Mouse (Mus musculus): ENCODE results near the gene Stard7. TPM values are rescaled to one million over a fixed set of nuclear protein-coding genes. Genes with fewer than 3 reads are reported as not detected.
"Not testable (repeated sequence)": the region's sequence is repeated elsewhere in the genome, so short reads cannot be mapped to it uniquely, and the experiment has no call there.

Gene Stard7
- total RNA-seq, 2 experiments from 2014 or later: 189 to 201 TPM

- intact Hi-C loops (cut with DNase I): no loop called here
- peak in 1 of 2 experiments; percentile 32 for DNase-seq (ENCODE audit: extremely low spot score in 1 of 2, low spot score in 2 of 2)
Measured at GRCm38 (mm10) chr2:127271042-127271515, 1.1 kb downstream of the Stard7 start.

- DNase-seq (ENCODE audit: extremely low spot score in 1 of 2, low spot score in 2 of 2); intact Hi-C loops (cut with DNase I): not testable (repeated sequence)
Measured at GRCm38 (mm10) chr2:127272049-127272448, 2.0 kb downstream of the Stard7 start.

- intact Hi-C loops (cut with DNase I): no loop called here
Measured at GRCm38 (mm10) chr2:127272806-127273205, 2.8 kb downstream of the Stard7 start.

DNA sequence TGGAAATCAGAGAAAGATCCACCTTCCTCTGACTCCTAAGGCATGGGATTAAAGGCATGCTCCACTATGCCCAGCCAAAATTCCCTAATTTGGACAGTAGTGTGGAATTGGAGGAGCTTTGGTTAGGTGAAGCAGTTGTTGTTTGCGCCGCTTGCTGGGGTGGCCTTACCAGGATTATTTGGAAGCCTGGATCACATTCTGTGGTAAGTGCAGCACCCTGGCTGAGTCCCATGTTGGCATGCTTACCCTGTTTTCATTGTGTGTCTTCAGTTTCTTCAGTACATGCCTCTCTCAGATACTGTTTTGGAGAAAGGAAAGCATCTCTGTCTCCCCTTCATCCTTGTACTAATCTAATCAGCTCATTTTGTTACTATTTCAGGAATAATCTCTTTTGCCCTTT, 4.6 kb downstream of the Stard7 start:
- no peak for DNase-seq (ENCODE audit: extremely low spot score in 1 of 2, low spot score in 2 of 2)
- intact Hi-C loops (cut with DNase I): no loop called here

More at GRCm38 (mm10) chr2:127272806-127273205, 2.8 kb downstream of the Stard7 start:
- DNase-seq (ENCODE audit: extremely low spot score in 1 of 2, low spot score in 2 of 2): no peak

GRCm38 (mm10) chr2:127275551-127276320, 5.7 kb downstream of the Stard7 start:
- DNase-seq (ENCODE audit: extremely low spot score in 1 of 2, low spot score in 2 of 2): no peak
- intact Hi-C loops (cut with DNase I): no loop called here

- no peak for DNase-seq (ENCODE audit: extremely low spot score in 1 of 2, low spot score in 2 of 2)
- intact Hi-C loops (cut with DNase I): no loop called here
Measured at GRCm38 (mm10) chr2:127278162-127278561, 8.1 kb downstream of the Stard7 start.

- DNase-seq (ENCODE audit: extremely low spot score in 1 of 2, low spot score in 2 of 2): no peak
- intact Hi-C loops (cut with DNase I): no loop called here
Measured at GRCm38 (mm10) chr2:127292250-127292649, 22.2 kb downstream of the Stard7 start.

DNA sequence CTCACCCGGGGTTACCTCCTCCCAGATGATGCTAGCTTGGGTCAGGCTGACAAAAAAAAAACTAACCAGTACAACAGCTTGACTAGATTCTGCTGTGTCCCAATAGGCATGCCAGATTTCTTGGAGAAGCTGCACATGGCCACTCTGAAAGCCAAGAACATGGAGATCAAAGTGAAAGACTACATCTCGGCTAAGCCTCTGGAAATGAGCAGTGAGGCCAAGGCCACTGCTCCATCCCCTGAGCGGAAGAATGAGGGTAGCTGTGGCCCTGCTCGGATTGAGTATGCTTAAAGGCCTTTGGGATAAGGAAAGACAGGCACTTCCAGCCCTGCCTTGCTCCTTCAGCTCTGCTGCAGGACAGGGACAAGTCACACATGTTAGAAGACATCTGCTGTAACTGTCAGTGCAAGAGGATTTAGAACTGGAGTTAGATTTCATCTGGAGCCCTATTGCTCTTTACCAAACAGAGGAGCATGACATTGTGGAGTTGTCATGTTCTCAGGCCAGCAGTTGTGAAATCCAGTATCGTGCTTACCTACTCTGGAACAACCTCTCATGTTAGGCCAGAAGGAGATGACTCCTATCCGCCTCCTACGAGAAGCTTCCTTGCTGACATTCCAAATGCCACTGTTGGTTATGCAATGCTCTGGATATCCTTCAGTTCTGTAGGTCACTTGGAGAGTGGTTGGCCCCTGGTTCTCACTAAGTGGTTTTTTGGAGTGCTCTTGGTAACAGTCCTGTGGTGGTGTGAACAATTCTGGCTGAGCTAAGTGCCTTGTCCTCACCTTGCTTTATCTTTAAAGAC, 27.2 kb downstream of the Stard7 start:
- DNase-seq (ENCODE audit: extremely low spot score in 1 of 2, low spot score in 2 of 2): no peak
- intact Hi-C loops (cut with DNase I): no loop called here

DNA sequence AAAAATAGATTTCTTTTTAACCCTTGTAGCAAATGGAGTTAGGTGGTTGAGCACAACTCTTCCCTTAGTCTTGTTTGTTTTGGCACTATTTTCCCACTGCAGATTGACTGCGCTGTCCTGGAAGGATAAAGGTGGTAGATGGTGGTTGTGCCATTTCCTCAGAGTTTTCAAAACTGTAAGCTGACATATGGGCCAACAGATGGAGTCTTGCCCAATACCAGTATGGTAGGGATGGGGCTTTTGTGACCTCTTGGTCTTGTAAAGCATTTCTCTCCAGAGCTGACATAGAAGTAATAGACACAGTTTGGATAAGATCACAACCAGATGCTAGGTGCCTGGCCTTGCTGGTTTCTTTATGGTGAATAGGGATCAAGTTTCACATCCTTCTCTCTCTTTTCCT, 28.0 kb downstream of the Stard7 start:
- no peak for DNase-seq (ENCODE audit: extremely low spot score in 1 of 2, low spot score in 2 of 2)
- intact Hi-C loops (cut with DNase I): no loop called here

- DNase-seq (ENCODE audit: extremely low spot score in 1 of 2, low spot score in 2 of 2): no peak
- intact Hi-C loops (cut with DNase I): no loop called here
Measured at GRCm38 (mm10) chr2:127300701-127301100, 30.7 kb downstream of the Stard7 start.

GRCm38 (mm10) chr2:127301883-127302282, 31.9 kb downstream of the Stard7 start:
- intact Hi-C loops (cut with DNase I): no loop called here
- DNase-seq (ENCODE audit: extremely low spot score in 1 of 2, low spot score in 2 of 2): no peak

DNA sequence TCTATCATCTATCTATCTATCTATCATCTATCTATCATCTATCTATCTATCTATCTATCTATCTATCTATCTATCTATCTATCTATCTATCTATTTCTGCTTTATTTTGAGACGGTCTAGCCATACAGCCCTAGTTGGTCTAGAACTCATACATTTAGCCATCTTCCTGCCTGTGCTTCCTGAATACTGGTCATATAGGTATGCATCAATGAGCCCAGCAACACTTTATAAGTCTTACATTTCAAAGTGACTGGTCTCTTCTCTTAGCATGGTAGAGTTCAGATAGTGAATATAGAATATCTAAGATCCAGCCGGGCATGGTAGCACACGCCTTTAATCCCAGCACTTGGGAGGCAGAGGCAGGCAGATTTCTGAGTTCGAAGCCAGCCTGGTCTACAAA, 34.2 kb downstream of the Stard7 start:
- intact Hi-C loops (cut with DNase I); DNase-seq (ENCODE audit: extremely low spot score in 1 of 2, low spot score in 2 of 2): not testable (repeated sequence)

DNA sequence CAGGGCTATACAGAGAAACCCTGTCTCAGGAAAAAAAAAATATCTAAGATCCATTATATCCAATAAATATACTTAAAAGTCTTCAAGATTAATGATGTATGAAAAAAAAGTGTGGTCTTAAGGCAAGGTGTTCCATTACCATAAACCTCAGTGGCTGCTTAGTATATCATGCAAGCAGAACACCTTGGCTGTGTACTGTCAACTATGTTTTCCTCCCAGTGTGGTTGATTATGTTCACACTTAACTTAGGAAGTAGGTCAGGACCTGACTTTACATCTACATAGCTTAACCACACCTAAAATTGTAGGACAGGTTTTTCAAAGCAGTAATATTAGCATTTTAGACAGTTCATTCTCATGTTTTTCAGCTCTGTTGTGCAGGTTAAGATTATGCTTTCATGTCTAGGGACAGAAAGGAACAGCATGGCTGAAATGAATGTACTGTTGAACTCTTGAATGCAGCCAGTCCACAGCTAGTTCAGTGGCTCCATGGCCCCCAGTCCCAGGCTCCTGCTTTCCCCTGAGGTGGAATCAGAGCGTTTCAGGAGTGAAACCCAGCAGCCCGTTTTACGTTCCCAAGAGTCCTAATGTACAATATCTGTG, 34.7 kb downstream of the Stard7 start:
- intact Hi-C loops (cut with DNase I): loop anchor here (5.0 kb wide), 1 partner anchor 38 kb away; no protein-coding TSS in a partner anchor
- DNase-seq (ENCODE audit: extremely low spot score in 1 of 2, low spot score in 2 of 2): no peak

- no peak for DNase-seq (ENCODE audit: extremely low spot score in 1 of 2, low spot score in 2 of 2)
- intact Hi-C loops (cut with DNase I): loop anchor here (5.0 kb wide), 1 partner anchor 36 kb away; no protein-coding TSS in a partner anchor
Measured at GRCm38 (mm10) chr2:127306123-127306522, 36.1 kb downstream of the Stard7 start.

- no peak for DNase-seq (ENCODE audit: extremely low spot score in 1 of 2, low spot score in 2 of 2)
- intact Hi-C loops (cut with DNase I): loop anchor here (5.0 kb wide), 1 partner anchor 35 kb away; no protein-coding TSS in a partner anchor
Measured at GRCm38 (mm10) chr2:127307179-127307578, 37.2 kb downstream of the Stard7 start.

- intact Hi-C loops (cut with DNase I): loop anchor here (5.0 kb wide), 1 partner anchor 34 kb away; no protein-coding TSS in a partner anchor
Measured at GRCm38 (mm10) chr2:127308660-127309059, 38.6 kb downstream of the Stard7 start.

DNA sequence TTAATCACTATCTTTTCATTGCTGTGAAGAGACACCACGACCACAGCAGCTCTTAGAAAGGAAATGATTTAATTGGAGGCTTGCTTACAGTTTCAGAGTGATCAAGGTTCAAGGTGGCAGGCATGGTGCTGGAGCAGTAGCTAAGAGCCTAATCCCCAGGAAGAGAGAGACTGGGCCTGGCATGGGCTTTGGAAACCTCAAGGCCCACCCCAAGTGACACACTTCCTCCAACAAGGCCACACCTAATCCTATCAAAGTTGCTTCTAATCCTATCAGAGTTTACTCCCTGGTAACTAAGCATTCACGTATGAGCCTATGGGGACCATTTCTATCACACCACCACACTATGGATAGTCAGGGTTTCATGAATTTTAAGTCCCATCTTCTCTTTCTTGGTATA, 40.2 kb downstream of the Stard7 start:
- DNase-seq (ENCODE audit: extremely low spot score in 1 of 2, low spot score in 2 of 2): no peak
- intact Hi-C loops (cut with DNase I): no loop called here

More at GRCm38 (mm10) chr2:127308660-127309059, 38.6 kb downstream of the Stard7 start:
- no peak for DNase-seq (ENCODE audit: extremely low spot score in 1 of 2, low spot score in 2 of 2)

DNA sequence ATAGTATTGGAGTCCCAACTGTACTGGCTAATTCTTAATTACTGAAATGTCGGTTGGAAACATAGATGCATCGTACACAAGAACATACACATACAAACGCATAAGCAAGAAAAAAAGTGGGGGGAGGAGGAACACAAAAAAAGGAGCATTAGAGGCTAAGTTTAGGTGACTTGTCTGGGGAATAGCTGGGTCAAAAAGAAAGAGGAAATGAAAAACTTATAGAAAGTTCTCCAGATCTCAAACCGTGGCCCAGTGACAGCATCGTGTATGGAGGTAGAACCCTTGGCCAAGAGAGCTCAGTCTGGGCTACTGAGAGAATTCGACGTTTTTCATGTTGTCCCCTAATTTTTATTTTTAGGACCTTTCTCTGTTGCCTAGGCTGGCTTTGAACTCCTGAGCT, 40.7 kb downstream of the Stard7 start:
- intact Hi-C loops (cut with DNase I): no loop called here
- no peak for DNase-seq (ENCODE audit: extremely low spot score in 1 of 2, low spot score in 2 of 2)

DNA sequence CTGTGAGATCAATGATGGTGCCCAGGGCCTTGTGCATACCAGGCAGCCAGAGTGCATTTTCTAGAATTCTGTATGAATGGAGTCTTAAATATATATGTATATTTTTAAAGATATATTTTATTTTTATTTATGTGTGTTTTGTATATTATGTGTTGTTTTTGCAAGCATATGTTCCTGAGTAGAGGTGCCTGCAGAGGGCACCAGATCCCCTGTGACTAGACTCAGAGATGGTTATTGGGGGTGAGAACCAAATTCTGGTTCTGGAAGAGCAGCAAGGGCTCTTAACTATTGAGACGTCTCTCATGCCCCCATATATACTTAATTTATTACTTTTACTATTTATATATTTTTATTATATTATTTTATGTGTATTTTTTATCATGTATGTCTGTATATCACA, 41.2 kb downstream of the Stard7 start:
- intact Hi-C loops (cut with DNase I): no loop called here
- no peak for DNase-seq (ENCODE audit: extremely low spot score in 1 of 2, low spot score in 2 of 2)

Data from left cerebral cortex, postnatal 10 days (tissue).